Comparison of ENCODE assay signal across 8 mouse cellular contexts in the genomic region with DNA sequence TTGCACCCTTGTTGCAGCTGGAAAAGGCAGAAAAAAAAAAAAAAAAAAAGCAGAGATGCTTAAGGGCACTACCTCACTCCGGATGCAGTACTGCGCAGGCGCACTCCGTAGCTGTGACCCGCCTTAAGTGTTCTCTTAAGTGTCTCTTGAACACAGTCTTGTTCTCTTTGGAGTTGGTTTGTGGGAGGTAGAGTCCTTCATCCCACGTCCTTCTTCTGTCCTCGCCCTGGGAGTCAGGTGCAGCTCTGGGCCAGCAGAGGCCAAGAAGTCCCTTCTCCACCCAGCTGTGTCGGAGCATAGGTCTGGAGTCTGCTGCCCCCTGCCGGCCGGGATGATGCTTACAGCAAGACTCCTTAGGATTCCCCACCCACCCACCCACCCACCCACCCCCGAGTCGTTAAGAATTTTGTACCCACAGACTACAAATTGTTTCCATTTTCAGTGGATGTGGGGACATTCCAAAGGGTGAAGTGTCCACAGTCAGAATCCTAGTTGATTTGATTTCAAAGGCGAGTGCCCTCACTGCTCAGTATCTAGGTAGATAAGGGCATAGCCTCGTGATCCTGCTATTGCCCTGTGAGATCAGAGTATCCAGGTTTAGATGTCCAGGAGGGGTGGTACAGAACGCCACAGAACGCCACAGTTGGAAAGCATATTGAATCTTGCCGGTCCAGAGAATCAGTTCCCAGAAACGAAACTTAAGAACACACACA. TPM values are rescaled to one million over a fixed set of nuclear protein-coding genes. Genes with fewer than 3 reads are reported as not detected.
A peak's percentile ranks its signal among the peaks of the same experiment; 100 is the strongest.
DNase-seq lines count a peak whose midpoint lies in the region; ATAC-seq lines count a peak whose summit lies in the region.

No protein-coding gene starts in this region.

- no peaks in the 10 kb centered on the region for H3K36me3 ChIP-seq in hindbrain, embryonic 14.5 days (replicated peaks; ENCODE audit: control insufficient read depth, insufficient read depth)

- H3K9ac ChIP-seq in hindbrain, embryonic 14.5 days: no peak overlapping the region

- peak; percentile 77; the same call in 1 of the 2 replicates for ATAC-seq in hindbrain, embryonic 14.5 days (ENCODE audit: low FRiP score)

- H3K4me1 ChIP-seq in hindbrain, embryonic 14.5 days (replicated peaks; ENCODE audit: control insufficient read depth, insufficient read depth, low read length): no peaks in the 10 kb centered on the region

- H3K4me2 ChIP-seq in hindbrain, embryonic 14.5 days (replicated peaks): peak overlapping the region; percentile 45

- no peak overlapping the region for H3K27ac ChIP-seq in hindbrain, embryonic 14.5 days

- DNase-seq in NIH3T3 (ENCODE audit: low read depth): peak; percentile 69
- DNase-seq in cerebellum, adult 9-11 months: peak; percentile 27
- DNase-seq in frontal cortex, postnatal 36 days (ENCODE audit: low spot score in 2 of 2): peak; percentile 66 to 72
- peak; percentile 59 for DNase-seq in hindbrain, embryonic 14.5 days (ENCODE audit: low spot score)
- DNase-seq in layer of hippocampus, postnatal 14 days (ENCODE audit: low spot score in 2 of 2): peak; percentile 46 to 60
- peak; percentile 91 for DNase-seq in lung, postnatal 14 days
- peak; percentile 78 for DNase-seq in ovary, postnatal 36 days (ENCODE audit: low spot score)
- peak; percentile 85 for DNase-seq in thymus, postnatal 14 days

- H3K4me3 ChIP-seq in hindbrain, embryonic 14.5 days (replicated peaks; ENCODE audit: low read length): peak overlapping the region; percentile 15; the same call in 1 of the 2 replicates

- no peaks in the 10 kb centered on the region for H3K9me3 ChIP-seq in hindbrain, embryonic 14.5 days (ENCODE audit: control insufficient read depth, low read length)

- no peaks in the 10 kb centered on the region for H3K27me3 ChIP-seq in hindbrain, embryonic 14.5 days (ENCODE audit: control insufficient read depth, insufficient read depth, low read length)

- 27% methylated on average over 18 of the region's 18 CpGs for WGBS in hindbrain, embryonic 14.5 days

RNA-seq across cellular contexts. Expression of a gene that starts 31.1 kb away (rescaled TPM):
- polyA plus RNA-seq in hindbrain, embryonic 14.5 days (2014; fragmentation: Nextera tagmentation; extraction: Ambion mirVana): 0.51 and 0.61 TPM in 2 replicates
- total RNA-seq in layer of hippocampus, postnatal 14 days (2021): 1 to 10 TPM in 1 of 2 experiments, under 1 TPM in 1; 0.53 to 1.6 TPM

RNA-seq across cellular contexts. Expression of a gene that starts 53.1 kb away (rescaled TPM):
- polyA plus RNA-seq in hindbrain, embryonic 14.5 days (2014; fragmentation: Nextera tagmentation; extraction: Ambion mirVana): 19.5 and 20.0 TPM in 2 replicates
- 10 to 100 TPM; 20.8 to 21.9 TPM for total RNA-seq in layer of hippocampus, postnatal 14 days (2021)

Comparison
In these comparisons a context has a peak if more than half of its experiments do, and no peak if none do; other contexts are left out.
1. DNase-seq: peak in every context shown above with its lines; median percentile 91 in lung, postnatal 14 days; 85 in thymus, postnatal 14 days; 78 in ovary, postnatal 36 days; 69 in NIH3T3; 69 in frontal cortex, postnatal 36 days; 59 in hindbrain, embryonic 14.5 days; 53 in layer of hippocampus, postnatal 14 days; 27 in cerebellum, adult 9-11 months.